Mouse (Mus musculus): ENCODE data around the gene C030005K15Rik. TPM values are rescaled to one million over a fixed set of nuclear protein-coding genes. Genes with fewer than 3 reads are reported as not detected.
"Not testable (repeated sequence)": the region's sequence is repeated elsewhere in the genome, so short reads cannot be mapped to it uniquely, and the experiment has no call there.

C030005K15Rik gene
- polyA plus RNA-seq (2015; fragmentation: Nextera tagmentation; extraction: Ambion mirVana) = not detected in 2 replicates

DNA sequence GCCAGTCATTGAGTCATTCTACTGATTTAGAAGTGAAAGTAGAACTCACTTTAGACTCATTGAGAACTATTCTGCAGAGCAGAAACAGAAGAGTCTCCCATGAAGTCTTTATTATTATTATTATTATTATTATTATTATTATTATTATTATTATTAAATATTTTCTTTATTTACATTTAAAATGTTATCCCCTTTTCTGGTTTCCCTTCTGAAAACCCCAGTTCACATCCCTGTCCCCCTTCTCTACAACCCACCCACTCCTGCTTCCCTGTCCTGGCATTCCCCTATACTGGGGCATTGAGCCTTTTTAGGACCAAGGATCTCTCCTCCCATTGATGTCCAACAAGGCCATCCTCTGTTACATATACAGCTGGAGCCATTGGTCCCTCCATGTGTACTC lies at the start of gene C030005K15Rik:
Gene C030005K15Rik (minus strand): TSS at position 101 of the 400 bp plus-strand sequence.
- H3K36me3 ChIP-seq (ENCODE audit: insufficient read depth, low read length); H3K4me2 ChIP-seq (ENCODE audit: low read length); H3K27ac ChIP-seq; ATAC-seq (replicated peaks; ENCODE audit: low FRiP score, low read depth); H3K4me3 ChIP-seq (replicated peaks; ENCODE audit: low read depth, low read length); H3K9ac ChIP-seq (ENCODE audit: low read depth, low read length); H3K9me3 ChIP-seq (replicated peaks; ENCODE audit: low read length); DNase-seq (ENCODE audit: low spot score); H3K4me1 ChIP-seq (replicated peaks; ENCODE audit: insufficient read depth, low read length); H3K27me3 ChIP-seq (ENCODE audit: insufficient read depth, low read length): not testable (repeated sequence)

DNA sequence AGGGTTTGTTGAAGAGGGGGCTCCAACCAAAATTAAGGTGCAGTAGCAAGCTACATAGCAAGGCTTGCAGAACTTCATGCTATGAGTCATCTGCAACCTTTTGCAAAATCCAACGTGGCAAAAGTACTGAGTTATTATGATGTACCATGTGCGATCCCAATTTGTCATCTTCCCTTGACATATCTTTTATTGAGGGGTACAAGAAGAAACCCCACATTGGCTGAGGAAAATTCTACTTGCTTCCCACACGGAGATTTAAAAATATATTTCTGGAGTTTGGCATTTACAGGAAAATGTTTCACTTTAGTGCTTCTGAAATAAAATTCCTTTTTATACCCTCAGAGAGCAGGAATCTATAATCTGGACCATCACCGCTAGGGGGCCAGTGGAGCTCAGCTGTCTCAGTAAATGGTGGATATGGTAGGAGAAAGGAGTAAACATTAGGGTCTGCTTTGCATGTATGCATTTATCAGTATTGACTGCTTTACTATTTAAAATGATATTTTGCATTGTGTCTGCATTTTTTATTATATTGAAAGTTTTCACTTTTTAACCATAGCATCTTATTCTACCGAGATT lies 41.7 kb upstream of the C030005K15Rik start:
- Histone ChIP-seq H3K4me2 (ENCODE audit: low read length) (no peak overlapping the region), H3K27ac (no peak overlapping the region), H3K4me3 (replicated peaks; ENCODE audit: low read depth, low read length) (no peak overlapping the region), H3K9ac (ENCODE audit: low read depth, low read length) (no peak overlapping the region), H3K4me1 (replicated peaks; ENCODE audit: insufficient read depth, low read length) (no peaks in the 10 kb centered on the region), H3K9me3 (replicated peaks; ENCODE audit: low read length) (no peaks in the 10 kb centered on the region), H3K27me3 (ENCODE audit: insufficient read depth, low read length) (no peaks in the 10 kb centered on the region), H3K36me3 (ENCODE audit: insufficient read depth, low read length) (no peaks in the 10 kb centered on the region)
- no peak for ATAC-seq (replicated peaks; ENCODE audit: low FRiP score, low read depth)
- DNase-seq (ENCODE audit: low spot score) = peak; percentile 19
- peak; percentile 64 for TF ChIP-seq CTCF (IDR thresholded peaks at IDR 0.05; ENCODE audit: low read depth)
- 60% methylated on average over 5 of the region's 5 CpGs for WGBS

DNA sequence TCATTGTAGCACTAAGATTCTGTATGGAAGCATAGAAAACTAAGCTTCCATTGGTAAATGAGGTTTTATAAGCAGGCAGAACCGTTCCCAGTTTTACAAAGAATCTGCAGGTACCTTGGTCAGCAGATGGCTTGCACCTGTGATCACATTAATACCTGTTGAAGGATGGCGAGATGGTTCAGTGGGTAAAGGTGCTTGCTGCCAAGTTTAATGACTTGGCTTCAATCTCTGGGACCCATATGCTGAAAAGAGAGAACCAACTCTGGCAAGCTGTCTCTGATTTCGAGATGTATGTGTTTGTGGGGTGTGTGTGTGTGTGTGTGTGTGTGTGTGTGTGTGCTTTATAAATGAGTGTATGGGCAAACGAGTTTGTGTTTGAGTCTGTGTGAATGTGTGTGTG lies 27.3 kb upstream of the C030005K15Rik start:
- H3K9me3 ChIP-seq (replicated peaks; ENCODE audit: low read length) = no peaks in the 10 kb centered on the region
- no peak overlapping the region for H3K4me3 ChIP-seq (replicated peaks; ENCODE audit: low read depth, low read length)
- DNase-seq (ENCODE audit: low spot score) (no peak), ATAC-seq (replicated peaks; ENCODE audit: low FRiP score, low read depth) (no peak)
- no peaks in the 10 kb centered on the region for H3K36me3 ChIP-seq (ENCODE audit: insufficient read depth, low read length)
- no peaks in the 10 kb centered on the region for H3K27me3 ChIP-seq (ENCODE audit: insufficient read depth, low read length)
- H3K27ac ChIP-seq = no peak overlapping the region
- no peak overlapping the region for H3K9ac ChIP-seq (ENCODE audit: low read depth, low read length)
- no peaks in the 10 kb centered on the region for H3K4me1 ChIP-seq (replicated peaks; ENCODE audit: insufficient read depth, low read length)
- WGBS = 69% methylated on average over 4 of the region's 4 CpGs
- H3K4me2 ChIP-seq (ENCODE audit: low read length) = no peak overlapping the region
- no peak for TF ChIP-seq CTCF (IDR thresholded peaks at IDR 0.05; ENCODE audit: low read depth)

DNA sequence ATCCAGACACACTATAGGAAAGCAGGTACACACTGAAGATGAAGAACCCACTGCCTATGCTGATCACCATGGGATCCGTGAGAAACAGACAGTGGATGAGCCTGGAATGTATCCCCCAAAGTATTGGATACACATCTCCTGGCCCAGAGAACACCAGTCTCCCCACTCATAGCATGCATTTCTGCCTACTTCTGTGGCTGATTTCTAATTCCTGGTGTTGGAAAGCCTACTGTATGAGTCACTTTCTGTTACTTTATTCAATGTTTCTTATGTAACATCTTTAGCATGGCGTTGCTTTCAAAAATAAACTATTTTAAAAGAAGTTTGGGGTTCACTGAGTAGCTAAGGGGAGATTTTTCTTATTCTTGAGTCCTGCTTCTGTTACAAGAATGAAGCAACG lies 20.7 kb upstream of the C030005K15Rik start:
- DNase-seq (ENCODE audit: low spot score) (no peak), ATAC-seq (replicated peaks; ENCODE audit: low FRiP score, low read depth) (no peak)
- H3K4me3 ChIP-seq (replicated peaks; ENCODE audit: low read depth, low read length) = no peak overlapping the region
- TF ChIP-seq CTCF (IDR thresholded peaks at IDR 0.05; ENCODE audit: low read depth) = no peak
- H3K4me1 ChIP-seq (replicated peaks; ENCODE audit: insufficient read depth, low read length) = no peaks in the 10 kb centered on the region
- no peak overlapping the region for H3K27ac ChIP-seq
- WGBS = 81% methylated on average over 3 of the region's 3 CpGs
- no peaks in the 10 kb centered on the region for H3K27me3 ChIP-seq (ENCODE audit: insufficient read depth, low read length)
- no peak overlapping the region for H3K9ac ChIP-seq (ENCODE audit: low read depth, low read length)
- H3K36me3 ChIP-seq (ENCODE audit: insufficient read depth, low read length) = no peaks in the 10 kb centered on the region
- no peaks in the 10 kb centered on the region for H3K9me3 ChIP-seq (replicated peaks; ENCODE audit: low read length)
- H3K4me2 ChIP-seq (ENCODE audit: low read length) = no peak overlapping the region

DNA sequence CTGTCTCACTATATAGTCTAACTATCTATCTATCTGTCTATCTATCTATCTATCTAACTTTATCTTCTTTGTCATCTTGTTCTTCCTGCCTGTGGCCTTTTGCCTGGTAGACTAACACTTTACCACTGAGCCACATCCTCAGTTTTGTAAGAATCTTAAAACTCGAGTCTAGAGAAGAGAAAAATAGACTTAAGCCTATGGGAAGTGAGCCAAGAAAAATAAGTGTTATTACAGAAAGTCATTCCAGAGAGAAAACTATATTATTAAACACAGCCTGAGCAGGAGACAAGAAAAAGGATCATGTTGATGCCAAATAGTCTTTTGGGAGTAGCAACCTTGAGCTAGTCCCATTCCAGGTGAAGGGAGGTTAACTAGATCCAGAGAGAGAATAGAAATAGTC lies 626 bp downstream of the C030005K15Rik start:
- H3K27ac ChIP-seq = no peak overlapping the region
- ATAC-seq (replicated peaks; ENCODE audit: low FRiP score, low read depth) (no peak), DNase-seq (ENCODE audit: low spot score) (peak; percentile 58)
- no peaks in the 10 kb centered on the region for H3K36me3 ChIP-seq (ENCODE audit: insufficient read depth, low read length)
- no peaks in the 10 kb centered on the region for H3K9me3 ChIP-seq (replicated peaks; ENCODE audit: low read length)
- H3K4me1 ChIP-seq (replicated peaks; ENCODE audit: insufficient read depth, low read length) = no peaks in the 10 kb centered on the region
- 22% methylated on average over 1 of the region's 1 CpGs for WGBS
- H3K4me3 ChIP-seq (replicated peaks; ENCODE audit: low read depth, low read length) = no peak overlapping the region
- no peak overlapping the region for H3K4me2 ChIP-seq (ENCODE audit: low read length)
- H3K9ac ChIP-seq (ENCODE audit: low read depth, low read length) = no peak overlapping the region
- no peaks in the 10 kb centered on the region for H3K27me3 ChIP-seq (ENCODE audit: insufficient read depth, low read length)
- TF ChIP-seq CTCF (IDR thresholded peaks at IDR 0.05; ENCODE audit: low read depth) = no peak

DNA sequence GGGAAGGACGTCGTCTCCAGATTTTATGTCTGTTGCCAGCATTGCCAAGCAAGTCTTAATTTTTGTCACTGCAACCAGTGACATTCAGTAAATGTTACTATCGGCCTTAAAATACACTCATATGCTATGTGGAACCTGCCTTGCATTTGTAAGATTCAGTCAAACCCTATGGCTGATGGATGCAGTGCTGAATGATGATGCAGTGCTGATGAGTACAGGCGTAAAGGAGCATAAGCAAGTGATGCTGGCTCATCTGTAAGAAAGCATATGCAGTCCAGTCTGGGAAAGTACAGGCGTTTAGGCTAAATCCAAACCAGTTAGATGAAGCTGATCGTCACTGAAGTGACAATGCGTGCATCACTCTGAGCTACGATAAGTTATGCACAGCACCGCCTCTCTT lies 3.8 kb downstream of the C030005K15Rik start:
- no peak for TF ChIP-seq CTCF (IDR thresholded peaks at IDR 0.05; ENCODE audit: low read depth)
- Histone ChIP-seq H3K36me3 (ENCODE audit: insufficient read depth, low read length) (no peaks in the 10 kb centered on the region), H3K9ac (ENCODE audit: low read depth, low read length) (no peak overlapping the region), H3K27ac (no peak overlapping the region), H3K4me2 (ENCODE audit: low read length) (no peak overlapping the region), H3K9me3 (replicated peaks; ENCODE audit: low read length) (no peaks in the 10 kb centered on the region), H3K27me3 (ENCODE audit: insufficient read depth, low read length) (no peaks in the 10 kb centered on the region), H3K4me1 (replicated peaks; ENCODE audit: insufficient read depth, low read length) (no peaks in the 10 kb centered on the region), H3K4me3 (replicated peaks; ENCODE audit: low read depth, low read length) (no peak overlapping the region)
- no peak for DNase-seq (ENCODE audit: low spot score)
- ATAC-seq (replicated peaks; ENCODE audit: low FRiP score, low read depth) = no peak
- WGBS = 92% methylated on average over 9 of the region's 9 CpGs

DNA sequence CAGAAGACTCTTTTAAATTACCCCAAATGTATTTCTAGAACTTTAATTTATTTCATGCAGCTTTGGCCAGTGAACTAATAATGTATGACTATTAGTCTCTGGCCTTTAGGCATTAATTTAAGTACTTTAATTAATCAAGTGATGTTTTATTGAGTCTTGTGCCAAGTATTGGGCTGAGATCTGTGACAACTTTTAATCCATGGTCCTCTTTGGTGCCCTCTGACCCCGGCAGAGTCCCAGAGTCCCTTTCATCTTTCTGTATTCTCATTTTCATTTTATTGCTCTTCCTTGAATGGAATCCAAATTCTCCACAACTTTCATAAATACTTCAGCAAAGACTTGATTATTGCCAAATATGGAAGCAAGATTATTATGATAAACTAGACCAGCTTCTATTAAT lies 5.9 kb downstream of the C030005K15Rik start:
- Histone ChIP-seq H3K9ac (ENCODE audit: low read depth, low read length) (no peak overlapping the region), H3K4me2 (ENCODE audit: low read length) (no peak overlapping the region), H3K4me1 (replicated peaks; ENCODE audit: insufficient read depth, low read length) (no peaks in the 10 kb centered on the region), H3K36me3 (ENCODE audit: insufficient read depth, low read length) (no peaks in the 10 kb centered on the region), H3K9me3 (replicated peaks; ENCODE audit: low read length) (no peaks in the 10 kb centered on the region), H3K27me3 (ENCODE audit: insufficient read depth, low read length) (no peaks in the 10 kb centered on the region), H3K27ac (no peak overlapping the region), H3K4me3 (replicated peaks; ENCODE audit: low read depth, low read length) (no peak overlapping the region)
- ATAC-seq (replicated peaks; ENCODE audit: low FRiP score, low read depth) (no peak), DNase-seq (ENCODE audit: low spot score) (peak; percentile 89)
- no peak for TF ChIP-seq CTCF (IDR thresholded peaks at IDR 0.05; ENCODE audit: low read depth)
- WGBS = 61% methylated on average over 1 of the region's 1 CpGs
